Mouse (Mus musculus): Measurements from ENCODE around the gene Ankrd55.
"Not testable (repeated sequence)": the region's sequence is repeated elsewhere in the genome, so short reads cannot be mapped to it uniquely, and the experiment has no call there.

Gene Ankrd55

GRCm38 (mm10) chr13:112287571-112288224, 553 bp upstream of the Ankrd55 start:
- in situ Hi-C loops (cut with MboI; ENCODE audit: low pct_unique_long_range_greater_than_20kb in 1 of 2, low sequenced_read_pairs in 2 of 2, unreplicated experiment in 1 of 2) = no loop called here

GRCm38 (mm10) chr13:112289338-112289737, 1.1 kb downstream of the Ankrd55 start:
- in situ Hi-C loops (cut with MboI; ENCODE audit: low pct_unique_long_range_greater_than_20kb in 1 of 2, low sequenced_read_pairs in 2 of 2, unreplicated experiment in 1 of 2) = no loop called here

GRCm38 (mm10) chr13:112289981-112290380, 1.7 kb downstream of the Ankrd55 start:
- in situ Hi-C loops (cut with MboI; ENCODE audit: low pct_unique_long_range_greater_than_20kb in 1 of 2, low sequenced_read_pairs in 2 of 2, unreplicated experiment in 1 of 2) = no loop called here

- in situ Hi-C loops (cut with MboI; ENCODE audit: low pct_unique_long_range_greater_than_20kb in 1 of 2, low sequenced_read_pairs in 2 of 2, unreplicated experiment in 1 of 2) = no loop called here
Observed at GRCm38 (mm10) chr13:112292489-112292888, 4.2 kb downstream of the Ankrd55 start.

GRCm38 (mm10) chr13:112293092-112293491, 4.8 kb downstream of the Ankrd55 start:
- in situ Hi-C loops (cut with MboI; ENCODE audit: low pct_unique_long_range_greater_than_20kb in 1 of 2, low sequenced_read_pairs in 2 of 2, unreplicated experiment in 1 of 2) = no loop called here

GRCm38 (mm10) chr13:112294446-112294845, 6.2 kb downstream of the Ankrd55 start:
- in situ Hi-C loops (cut with MboI; ENCODE audit: low pct_unique_long_range_greater_than_20kb in 1 of 2, low sequenced_read_pairs in 2 of 2, unreplicated experiment in 1 of 2) = no loop called here

GRCm38 (mm10) chr13:112297781-112298180, 9.5 kb downstream of the Ankrd55 start:
- in situ Hi-C loops (cut with MboI; ENCODE audit: low pct_unique_long_range_greater_than_20kb in 1 of 2, low sequenced_read_pairs in 2 of 2, unreplicated experiment in 1 of 2) = no loop called here

- in situ Hi-C loops (cut with MboI; ENCODE audit: low pct_unique_long_range_greater_than_20kb in 1 of 2, low sequenced_read_pairs in 2 of 2, unreplicated experiment in 1 of 2) = loop anchor here (10.0 kb wide), 1 partner anchor 221 kb away; no protein-coding TSS in a partner anchor
Observed at GRCm38 (mm10) chr13:112303429-112303828, 15.2 kb downstream of the Ankrd55 start.

GRCm38 (mm10) chr13:112308672-112309071, 20.4 kb downstream of the Ankrd55 start:
- in situ Hi-C loops (cut with MboI; ENCODE audit: low pct_unique_long_range_greater_than_20kb in 1 of 2, low sequenced_read_pairs in 2 of 2, unreplicated experiment in 1 of 2) = loop anchor here (10.0 kb wide), 1 partner anchor 216 kb away; no protein-coding TSS in a partner anchor

- in situ Hi-C loops (cut with MboI; ENCODE audit: low pct_unique_long_range_greater_than_20kb in 1 of 2, low sequenced_read_pairs in 2 of 2, unreplicated experiment in 1 of 2) = not testable (repeated sequence)
Observed at GRCm38 (mm10) chr13:112311611-112312010, 23.4 kb downstream of the Ankrd55 start.

GRCm38 (mm10) chr13:112315442-112315841, 27.2 kb downstream of the Ankrd55 start:
- in situ Hi-C loops (cut with MboI; ENCODE audit: low pct_unique_long_range_greater_than_20kb in 1 of 2, low sequenced_read_pairs in 2 of 2, unreplicated experiment in 1 of 2) = no loop called here

- in situ Hi-C loops (cut with MboI; ENCODE audit: low pct_unique_long_range_greater_than_20kb in 1 of 2, low sequenced_read_pairs in 2 of 2, unreplicated experiment in 1 of 2) = no loop called here
Observed at GRCm38 (mm10) chr13:112316622-112317482, 28.6 kb downstream of the Ankrd55 start.

- in situ Hi-C loops (cut with MboI; ENCODE audit: low pct_unique_long_range_greater_than_20kb in 1 of 2, low sequenced_read_pairs in 2 of 2, unreplicated experiment in 1 of 2) = no loop called here
Observed at GRCm38 (mm10) chr13:112318124-112318523, 29.9 kb downstream of the Ankrd55 start.

- in situ Hi-C loops (cut with MboI; ENCODE audit: low pct_unique_long_range_greater_than_20kb in 1 of 2, low sequenced_read_pairs in 2 of 2, unreplicated experiment in 1 of 2) = no loop called here
Observed at GRCm38 (mm10) chr13:112323591-112324266, 35.5 kb downstream of the Ankrd55 start.

- in situ Hi-C loops (cut with MboI; ENCODE audit: low pct_unique_long_range_greater_than_20kb in 1 of 2, low sequenced_read_pairs in 2 of 2, unreplicated experiment in 1 of 2) = no loop called here
Observed at GRCm38 (mm10) chr13:112325126-112325525, 36.9 kb downstream of the Ankrd55 start.

- in situ Hi-C loops (cut with MboI; ENCODE audit: low pct_unique_long_range_greater_than_20kb in 1 of 2, low sequenced_read_pairs in 2 of 2, unreplicated experiment in 1 of 2) = no loop called here
Observed at GRCm38 (mm10) chr13:112326403-112326802, 38.2 kb downstream of the Ankrd55 start.

- in situ Hi-C loops (cut with MboI; ENCODE audit: low pct_unique_long_range_greater_than_20kb in 1 of 2, low sequenced_read_pairs in 2 of 2, unreplicated experiment in 1 of 2) = no loop called here
Observed at GRCm38 (mm10) chr13:112326977-112327376, 38.7 kb downstream of the Ankrd55 start.

GRCm38 (mm10) chr13:112327511-112327910, 39.3 kb downstream of the Ankrd55 start:
- in situ Hi-C loops (cut with MboI; ENCODE audit: low pct_unique_long_range_greater_than_20kb in 1 of 2, low sequenced_read_pairs in 2 of 2, unreplicated experiment in 1 of 2) = no loop called here

GRCm38 (mm10) chr13:112330257-112330656, 42.0 kb downstream of the Ankrd55 start:
- in situ Hi-C loops (cut with MboI; ENCODE audit: low pct_unique_long_range_greater_than_20kb in 1 of 2, low sequenced_read_pairs in 2 of 2, unreplicated experiment in 1 of 2) = no loop called here

Data from mouse embryonic stem cell (cell line).